Mouse (Mus musculus) ES-CJ7 (cell line): Measurements from ENCODE around the gene Raver1.
A peak's percentile ranks its signal among the peaks of the same experiment; 100 is the strongest.

Source experiments
- DNase-seq: peaks from one replicate; pipeline ENCODE4 v3.0.0; 2011; ENCODE audit warnings: low read depth, low spot score

The Raver1 gene

DNA sequence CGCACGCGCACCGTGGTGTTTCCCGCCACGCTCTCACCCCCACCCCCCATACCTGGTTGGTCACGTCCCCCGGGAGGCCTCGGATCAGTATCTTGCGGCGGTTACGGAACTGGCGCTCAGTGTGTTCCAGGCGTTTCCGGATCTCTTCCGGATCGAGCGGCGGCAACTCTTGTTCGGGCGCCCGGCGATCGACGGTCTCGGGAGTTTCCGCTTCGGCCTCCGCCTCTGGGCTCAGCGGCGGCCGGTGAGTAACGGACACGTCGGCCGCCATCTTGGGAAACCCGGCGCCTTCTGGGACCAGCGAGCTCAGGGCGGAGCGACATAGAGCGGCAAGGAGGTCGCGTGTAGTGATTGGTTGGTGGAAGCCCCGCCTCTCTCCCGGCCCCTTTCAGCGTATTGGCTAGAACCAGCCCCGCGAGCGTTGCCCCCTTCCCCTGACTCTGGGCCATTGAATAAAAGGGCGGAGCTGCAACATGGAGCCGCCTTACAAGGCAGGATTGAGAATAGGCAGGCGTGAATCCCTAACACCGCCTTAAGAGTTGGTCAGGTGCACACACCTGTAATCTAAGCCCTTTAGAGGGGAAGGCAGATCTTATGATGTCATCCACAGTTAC, at the start of gene Raver1, which contains the start of gene Gm38431:
Gene Raver1, minus strand, starts transcription at position 302 of the 614 bp plus-strand sequence.
Gene Gm38431, minus strand, starts transcription at position 291 of the 614 bp plus-strand sequence.
- peak; percentile 98 for DNase-seq

- no peak for DNase-seq
Observed at GRCm38 (mm10) chr9:21138386-21138785, 46.6 kb upstream of the Raver1 start.

GRCm38 (mm10) chr9:21137229-21137628, 45.4 kb upstream of the Raver1 start:
- peak; percentile 80 for DNase-seq

GRCm38 (mm10) chr9:21136401-21136800, 44.6 kb upstream of the Raver1 start:
- DNase-seq = no peak

DNA sequence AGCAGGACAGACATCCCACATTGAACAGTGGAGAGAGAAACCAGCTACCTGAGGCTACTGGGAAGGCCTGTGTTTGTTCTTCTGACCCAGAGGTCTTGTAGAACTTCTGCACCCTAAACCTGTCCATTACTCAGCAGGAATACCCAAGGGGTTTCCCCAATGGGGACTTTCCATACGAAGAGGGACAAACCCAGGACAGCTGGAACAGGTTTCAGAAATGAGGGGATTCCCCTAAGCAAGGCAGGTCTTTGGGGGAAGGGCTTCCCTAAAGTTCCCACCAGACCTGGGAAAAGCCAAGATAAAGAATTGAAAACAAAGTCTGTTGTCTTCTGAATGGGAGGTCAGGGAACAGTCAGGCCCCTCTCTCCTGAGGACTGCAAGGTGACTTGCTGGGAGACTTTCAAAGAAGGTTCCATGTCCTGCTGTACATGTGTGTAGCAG, 44.2 kb upstream of the Raver1 start:
- no peak for DNase-seq

- DNase-seq = no peak
Observed at GRCm38 (mm10) chr9:21135329-21135890, 43.6 kb upstream of the Raver1 start.

GRCm38 (mm10) chr9:21134595-21135328, 43.0 kb upstream of the Raver1 start:
- DNase-seq = no peak

- peak; percentile 27 for DNase-seq
Observed at GRCm38 (mm10) chr9:21133064-21133707, 41.4 kb upstream of the Raver1 start.

DNA sequence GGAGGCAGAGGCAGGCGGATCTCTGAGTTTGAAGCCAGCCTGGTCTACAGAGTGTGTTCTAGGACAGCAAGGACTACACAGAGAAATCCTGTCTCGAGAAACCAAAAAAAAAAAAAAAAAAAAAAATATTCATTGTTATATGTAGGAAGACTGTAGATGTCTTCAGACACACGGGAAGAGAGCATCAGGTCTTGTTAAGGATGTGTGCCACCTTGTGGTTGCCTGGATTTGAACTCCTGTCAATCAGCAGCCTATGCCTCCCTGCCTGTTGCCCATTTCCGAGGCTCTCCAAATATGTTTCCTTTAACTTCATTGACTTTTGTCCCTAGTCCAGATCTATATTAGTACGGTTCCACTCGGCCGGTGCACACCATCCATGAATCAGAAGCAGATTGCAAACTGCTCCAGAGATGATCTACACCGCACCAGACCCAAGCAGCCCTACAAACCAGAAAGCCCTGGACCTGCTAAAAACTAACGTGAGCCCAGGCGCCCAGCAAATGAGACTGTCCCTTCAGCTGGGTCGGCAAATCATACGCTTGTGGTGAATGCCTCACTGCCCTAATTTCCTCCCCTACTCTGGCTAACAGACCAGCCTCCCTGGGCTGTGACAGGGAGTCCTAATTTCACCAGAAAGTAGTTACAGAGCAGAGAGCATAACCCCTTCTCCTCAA, 40.4 kb upstream of the Raver1 start:
- peak; percentile 44 for DNase-seq

- DNase-seq = peak; percentile 99
Observed at GRCm38 (mm10) chr9:21131059-21131956, 39.5 kb upstream of the Raver1 start, which contains the start of gene Tyk2. Tyk2 (minus strand) TSS chr9:21131243.

GRCm38 (mm10) chr9:21126259-21126627, 34.4 kb upstream of the Raver1 start:
- DNase-seq = no peak

- DNase-seq = no peak
Observed at GRCm38 (mm10) chr9:21125502-21126258, 33.9 kb upstream of the Raver1 start.

GRCm38 (mm10) chr9:21124837-21125236, 33.0 kb upstream of the Raver1 start:
- DNase-seq = no peak

GRCm38 (mm10) chr9:21121483-21121882, 29.7 kb upstream of the Raver1 start:
- no peak for DNase-seq

- no peak for DNase-seq
Observed at GRCm38 (mm10) chr9:21117073-21117472, 25.3 kb upstream of the Raver1 start.

GRCm38 (mm10) chr9:21115105-21115504, 23.3 kb upstream of the Raver1 start:
- no peak for DNase-seq

GRCm38 (mm10) chr9:21114190-21114589, 22.4 kb upstream of the Raver1 start:
- DNase-seq = no peak

DNA sequence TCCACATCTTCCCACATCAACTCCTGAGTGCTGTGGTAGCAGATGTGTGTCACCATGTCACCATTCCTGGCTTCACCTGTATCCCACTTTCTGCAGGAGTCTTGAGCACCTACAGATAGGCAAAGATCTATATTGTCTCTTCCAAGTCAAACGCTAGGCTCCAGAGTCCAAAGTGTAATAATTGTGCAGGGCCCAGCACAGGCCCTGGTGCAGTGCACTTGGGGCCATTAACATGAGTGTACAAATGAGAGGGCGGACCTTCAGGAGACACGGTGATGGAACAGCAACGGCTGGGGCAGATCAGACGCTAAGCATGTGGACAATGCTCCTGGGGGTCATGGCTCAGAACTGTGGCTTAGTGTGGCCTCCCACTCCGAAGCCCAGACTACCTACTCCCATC, 21.9 kb upstream of the Raver1 start:
- no peak for DNase-seq

- DNase-seq = peak; percentile 36
Observed at GRCm38 (mm10) chr9:21107607-21108237, 15.9 kb upstream of the Raver1 start.
